Mouse (Mus musculus) embryonic facial prominence, embryonic 13.5 days (tissue): ENCODE results near the gene Serpinf1. TPM values are rescaled to one million over a fixed set of nuclear protein-coding genes. Genes with fewer than 3 reads are reported as not detected.
A peak's percentile ranks its signal among the peaks of the same experiment; 100 is the strongest.

Source experiments
- ATAC-seq: fragments of 200-750 bp; cut with Nextera tagmentation; 2 replicates; pipeline ENCODE4 v1.8.0; 2017; ENCODE audit warnings: low read depth; ENCODE audit not compliant: insufficient number of reproducible peaks, insufficient read depth, low FRiP score, low TSS enrichment
- H3K27ac ChIP-seq: fragments of 300-500 bp; sonication (generic); 2 replicates; pipeline ENCODE4 v1.5.1; 2015; ENCODE audit warnings: moderate library complexity, mild to moderate bottlenecking, inconsistent platforms
- H3K27me3 ChIP-seq: fragments of 300-500 bp; sonication (generic); 2 replicates; pipeline ENCODE4 v1.6.1; 2015; ENCODE audit warnings: mild to moderate bottlenecking, inconsistent platforms
- H3K36me3 ChIP-seq: fragments of 300-500 bp; sonication (generic); 2 replicates; pipeline ENCODE4 v1.6.1; 2015; ENCODE audit warnings: mild to moderate bottlenecking, inconsistent platforms
- H3K4me1 ChIP-seq: fragments of 300-500 bp; sonication (generic); 2 replicates; pipeline ENCODE4 v1.6.1; 2015; ENCODE audit warnings: inconsistent platforms
- H3K4me2 ChIP-seq: fragments of 300-500 bp; sonication (generic); 2 replicates; pipeline ENCODE4 v1.6.1; 2015; ENCODE audit warnings: moderate library complexity, mild to moderate bottlenecking, inconsistent platforms
- H3K4me3 ChIP-seq: fragments of 300-500 bp; sonication (generic); 2 replicates; pipeline ENCODE4 v1.5.1; 2015; ENCODE audit warnings: mild to moderate bottlenecking, inconsistent platforms
- H3K9ac ChIP-seq: fragments of 300-500 bp; sonication (generic); 2 replicates; pipeline ENCODE4 v1.6.1; 2015; ENCODE audit warnings: mild to moderate bottlenecking, inconsistent platforms
- H3K9me3 ChIP-seq: fragments of 300-500 bp; sonication (generic); 2 replicates; pipeline ENCODE4 v1.6.1; 2016; ENCODE audit warnings: inconsistent platforms
- WGBS: fragments of 180-500 bp; shearing (Covaris S2); methylation state at CpG from one replicate; pipeline ENCODE4 v1.1.7; 2015; ENCODE audit warnings: mixed read lengths; 5-methylcytosine and 5-hydroxymethylcytosine counted together
- polyA plus RNA-seq: library from polyadenylated mRNA; unstranded; fragments of >200 nt; fragmentation: Nextera tagmentation; extraction: Ambion mirVana; gene quantifications from 2 replicates; pipeline ENCODE4 v1.2.1, GENCODE M21; 2015

The Serpinf1 gene
- polyA plus RNA-seq, 1 experiment from 2014 or later, result 277 TPM

GRCm38 (mm10) chr11:75439363-75439762, 16.9 kb upstream of the Serpinf1 start, which contains the start of gene Serpinf2:
Gene Serpinf2, minus strand, starts transcription at chr11:75439591.
- WGBS, result 88% methylated on average over 6 of the region's 6 CpGs
- ATAC-seq, result no peak
- H3K36me3 ChIP-seq, result peaks cover 36% of the 10 kb centered on the region

DNA sequence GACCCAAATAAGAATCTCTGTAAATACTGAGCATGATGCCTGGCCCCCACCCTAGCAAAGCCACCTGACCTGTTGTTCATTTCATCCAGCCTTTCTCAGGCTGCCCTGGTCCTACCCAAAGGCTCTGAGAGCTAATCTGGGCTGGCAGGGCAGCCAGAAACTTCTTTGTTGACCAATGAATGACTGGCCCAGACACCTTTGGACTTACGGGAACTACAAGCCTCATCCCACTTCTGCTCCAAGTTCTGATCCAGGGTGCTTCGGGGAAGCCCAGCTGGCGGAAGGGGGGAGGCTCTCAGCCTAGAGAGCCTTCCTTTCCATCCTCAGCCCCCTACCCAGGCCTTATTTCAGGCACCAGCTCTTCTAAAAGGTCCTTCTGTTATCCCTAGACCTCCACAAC, 16.3 kb upstream of the Serpinf1 start:
- WGBS, result 92% methylated on average over 3 of the region's 3 CpGs
- no peak overlapping the region for H3K4me2 ChIP-seq
- H3K36me3 ChIP-seq, result peaks cover 30% of the 10 kb centered on the region
- no peaks in the 10 kb centered on the region; the same call in 1 of the 2 replicates for H3K9me3 ChIP-seq
- H3K27me3 ChIP-seq, result no peaks in the 10 kb centered on the region
- ATAC-seq, result no peak
- H3K4me1 ChIP-seq, result no peaks in the 10 kb centered on the region
- H3K4me3 ChIP-seq, result no peak overlapping the region
- H3K9ac ChIP-seq, result no peak overlapping the region
- H3K27ac ChIP-seq, result no peak overlapping the region

More at GRCm38 (mm10) chr11:75439363-75439762, 16.9 kb upstream of the Serpinf1 start, which contains the start of gene Serpinf2:
- no peak within 1 kb of the TSS for H3K9ac ChIP-seq
- no peak within 1 kb of the TSS for H3K27ac ChIP-seq
- H3K4me1 ChIP-seq, result no peaks in the 10 kb centered on the region
- no peak within 1 kb of the TSS for H3K4me2 ChIP-seq
- H3K27me3 ChIP-seq, result no peaks in the 10 kb centered on the region
- H3K4me3 ChIP-seq, result no peak within 1 kb of the TSS
- no peaks in the 10 kb centered on the region for H3K9me3 ChIP-seq

DNA sequence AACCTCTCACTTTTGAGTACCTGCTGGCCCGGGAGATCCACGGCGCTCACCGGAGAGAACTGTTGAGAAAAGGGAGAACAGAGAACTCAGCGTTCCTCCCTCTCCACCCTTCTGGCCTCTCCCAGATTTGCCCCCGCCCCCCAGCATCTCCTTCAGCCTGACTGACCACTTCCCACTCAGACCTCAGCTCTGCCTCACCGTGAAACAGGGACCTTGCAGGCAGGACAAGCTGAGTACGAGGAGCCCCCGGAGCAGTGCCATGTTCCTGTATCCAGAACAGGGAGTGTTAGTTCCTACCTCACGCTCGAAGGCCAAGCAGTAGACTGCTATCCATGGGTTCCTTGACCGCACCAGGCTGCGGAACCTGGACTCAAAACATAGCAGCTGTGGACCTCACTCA, 15.7 kb upstream of the Serpinf1 start:
- no peak overlapping the region for H3K27ac ChIP-seq
- no peaks in the 10 kb centered on the region; the same call in 1 of the 2 replicates for H3K9me3 ChIP-seq
- H3K4me3 ChIP-seq, result no peak overlapping the region
- H3K4me2 ChIP-seq, result no peak overlapping the region
- H3K36me3 ChIP-seq, result peaks cover 24% of the 10 kb centered on the region
- H3K9ac ChIP-seq, result no peak overlapping the region
- WGBS, result 81% methylated on average over 13 of the region's 13 CpGs
- no peaks in the 10 kb centered on the region for H3K27me3 ChIP-seq
- no peaks in the 10 kb centered on the region for H3K4me1 ChIP-seq
- ATAC-seq, result no peak

DNA sequence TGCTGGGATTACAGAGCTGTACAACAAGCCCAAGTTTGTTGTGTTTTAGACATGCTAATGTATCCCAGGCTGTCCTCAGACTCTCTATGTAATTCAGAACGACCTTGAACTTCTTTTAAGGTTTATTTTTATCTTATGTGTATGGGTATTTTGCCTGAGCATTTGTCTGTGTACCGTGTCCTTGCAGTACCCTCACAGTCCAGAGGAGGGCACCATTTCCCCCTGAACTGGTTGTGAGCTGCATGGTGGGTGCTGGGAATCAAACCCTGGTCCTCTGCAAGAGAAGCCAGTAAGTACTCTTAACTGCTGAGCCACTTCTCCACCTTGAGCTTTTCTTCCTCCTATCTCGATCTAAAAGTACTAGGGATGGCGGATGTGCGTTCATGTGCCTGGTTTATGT, 11.6 kb upstream of the Serpinf1 start:
- WGBS, result 84% methylated on average over 5 of the region's 5 CpGs
- no peaks in the 10 kb centered on the region for H3K27me3 ChIP-seq
- no peaks in the 10 kb centered on the region; the same call in 1 of the 2 replicates for H3K9me3 ChIP-seq
- no peak overlapping the region for H3K4me3 ChIP-seq
- no peak overlapping the region for H3K4me2 ChIP-seq
- no peaks in the 10 kb centered on the region for H3K36me3 ChIP-seq
- no peak overlapping the region for H3K9ac ChIP-seq
- no peak for ATAC-seq
- no peak overlapping the region for H3K27ac ChIP-seq
- H3K4me1 ChIP-seq, result 0 out of 2 replicates have a peak, but pooled peaks cover 6% of the 10 kb centered on the region

DNA sequence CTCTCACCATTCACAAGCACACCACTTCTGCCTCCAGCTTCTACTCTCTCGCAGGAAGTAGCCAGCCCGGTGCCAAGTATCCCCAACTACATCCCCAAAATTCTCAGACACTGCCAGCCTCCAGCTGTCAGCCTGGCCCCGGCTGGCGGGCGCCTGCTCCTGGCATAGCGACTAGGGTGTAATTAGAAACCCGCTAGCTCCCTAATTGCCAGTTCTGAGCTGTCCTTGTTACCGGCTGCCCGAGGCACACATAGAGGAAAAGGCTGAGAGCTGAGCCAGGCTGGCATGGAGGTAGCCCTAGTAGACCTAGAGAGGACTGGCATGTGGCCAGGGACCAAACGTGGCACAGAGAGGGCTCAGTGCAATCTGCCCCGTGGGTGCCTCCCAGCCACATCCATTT, 8.8 kb upstream of the Serpinf1 start:
- peak; percentile 45; the same call in 1 of the 2 replicates for ATAC-seq
- 70% methylated on average over 11 of the region's 11 CpGs for WGBS

GRCm38 (mm10) chr11:75429019-75429705, 6.7 kb upstream of the Serpinf1 start:
- H3K27me3 ChIP-seq, result no peaks in the 10 kb centered on the region
- no peak overlapping the region for H3K9ac ChIP-seq
- H3K4me1 ChIP-seq, result 0 out of 2 replicates have a peak, but pooled peaks cover 6% of the 10 kb centered on the region
- H3K4me2 ChIP-seq, result no peak overlapping the region
- WGBS, result 83% methylated on average over 9 of the region's 9 CpGs
- no peaks in the 10 kb centered on the region for H3K36me3 ChIP-seq
- H3K9me3 ChIP-seq, result no peaks in the 10 kb centered on the region; the same call in 1 of the 2 replicates
- no peak overlapping the region for H3K4me3 ChIP-seq
- no peak for ATAC-seq
- no peak overlapping the region for H3K27ac ChIP-seq

More for the DNA sequence above, 8.8 kb upstream of the Serpinf1 start:
- H3K4me3 ChIP-seq, result no peak overlapping the region
- H3K4me1 ChIP-seq, result 0 out of 2 replicates have a peak, but pooled peaks cover 6% of the 10 kb centered on the region
- no peaks in the 10 kb centered on the region; the same call in 1 of the 2 replicates for H3K9me3 ChIP-seq
- no peak overlapping the region for H3K27ac ChIP-seq
- H3K27me3 ChIP-seq, result no peaks in the 10 kb centered on the region
- no peak overlapping the region for H3K4me2 ChIP-seq
- H3K9ac ChIP-seq, result no peak overlapping the region
- H3K36me3 ChIP-seq, result no peaks in the 10 kb centered on the region

DNA sequence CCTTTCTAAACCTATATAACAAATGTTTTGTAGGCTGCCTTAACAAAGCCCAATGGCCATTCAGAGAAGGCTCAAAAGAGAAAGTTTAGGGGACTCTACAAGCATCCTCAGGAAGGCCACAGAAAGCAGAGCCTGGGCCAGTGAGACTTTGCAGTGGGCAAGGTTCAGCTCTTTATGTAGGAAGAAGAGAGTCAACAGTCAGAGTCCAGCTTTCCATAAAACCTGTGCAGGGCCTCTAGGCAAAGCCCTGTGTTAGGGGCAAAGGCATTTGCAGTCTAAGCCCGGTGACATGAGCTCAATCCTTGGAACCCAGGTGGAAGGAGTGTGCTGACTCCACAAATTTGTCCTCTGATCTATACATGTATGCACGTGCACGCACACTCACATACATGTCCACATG, 2.0 kb upstream of the Serpinf1 start:
- no peak overlapping the region for H3K4me2 ChIP-seq
- no peak overlapping the region for H3K27ac ChIP-seq
- peaks cover 32% of the 10 kb centered on the region for H3K4me1 ChIP-seq
- H3K36me3 ChIP-seq, result no peaks in the 10 kb centered on the region
- H3K9me3 ChIP-seq, result no peaks in the 10 kb centered on the region
- ATAC-seq, result no peak
- WGBS, result 96% methylated on average over 3 of the region's 3 CpGs
- no peaks in the 10 kb centered on the region for H3K27me3 ChIP-seq
- H3K9ac ChIP-seq, result no peak overlapping the region
- no peak overlapping the region for H3K4me3 ChIP-seq

- H3K4me3 ChIP-seq, result no peak overlapping the region
- no peak overlapping the region for H3K9ac ChIP-seq
- peaks cover 32% of the 10 kb centered on the region for H3K4me1 ChIP-seq
- WGBS, result 90% methylated on average over 9 of the region's 9 CpGs
- H3K27ac ChIP-seq, result no peak overlapping the region
- no peak overlapping the region for H3K4me2 ChIP-seq
- ATAC-seq, result no peak
- H3K9me3 ChIP-seq, result no peaks in the 10 kb centered on the region
- H3K27me3 ChIP-seq, result no peaks in the 10 kb centered on the region
- H3K36me3 ChIP-seq, result no peaks in the 10 kb centered on the region
Measured at GRCm38 (mm10) chr11:75424033-75424432, 1.5 kb upstream of the Serpinf1 start.

GRCm38 (mm10) chr11:75423091-75423490, 590 bp upstream of the Serpinf1 start:
- H3K27ac ChIP-seq, result no peak overlapping the region

DNA sequence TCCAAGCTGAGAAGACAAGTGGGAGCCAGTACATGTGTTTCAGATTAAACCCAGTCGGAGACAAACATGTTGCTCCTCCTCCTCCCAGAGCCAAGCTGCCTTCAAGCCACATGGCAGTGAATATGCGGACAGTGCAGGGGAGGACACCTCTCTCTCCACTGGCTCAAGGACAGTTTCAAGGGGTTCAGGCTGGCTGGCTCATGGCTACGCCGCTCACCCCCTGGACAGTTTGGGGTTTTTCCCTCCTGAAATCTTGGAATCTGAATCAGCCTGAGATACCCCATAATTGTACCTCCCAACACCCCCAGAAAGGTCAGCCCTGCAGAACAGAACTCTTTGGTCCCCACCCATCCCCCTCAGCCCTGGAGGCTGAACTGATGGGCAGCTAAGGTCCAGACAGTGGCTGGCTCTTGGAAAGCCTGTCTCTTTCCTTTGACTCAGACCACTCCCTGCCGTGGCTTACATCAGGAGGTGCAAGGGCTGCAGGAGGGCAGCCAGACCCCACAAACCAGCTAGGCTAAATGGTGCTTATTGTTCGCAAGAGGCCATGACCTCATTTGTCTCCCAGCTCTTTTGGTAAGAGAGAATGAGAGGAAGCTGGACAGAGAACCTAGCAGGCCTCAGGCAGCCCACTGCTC, 1.0 kb downstream of the Serpinf1 start:
- WGBS, result 10% methylated on average over 6 of the region's 6 CpGs
- no peaks in the 10 kb centered on the region for H3K27me3 ChIP-seq
- peak overlapping the region; percentile 57 for H3K4me3 ChIP-seq
- peak; percentile 75 for ATAC-seq
- peaks cover 32% of the 10 kb centered on the region for H3K4me1 ChIP-seq
- H3K4me2 ChIP-seq, result peak overlapping the region; percentile 83
- peak overlapping the region; percentile 88 for H3K27ac ChIP-seq
- H3K9ac ChIP-seq, result peak overlapping the region; percentile 77
- peaks cover 15% of the 10 kb centered on the region for H3K36me3 ChIP-seq
- H3K9me3 ChIP-seq, result no peaks in the 10 kb centered on the region

More at GRCm38 (mm10) chr11:75423091-75423490, 590 bp upstream of the Serpinf1 start:
- no peak overlapping the region for H3K4me3 ChIP-seq
- 86% methylated on average over 3 of the region's 3 CpGs for WGBS
- ATAC-seq, result no peak
- H3K9me3 ChIP-seq, result no peaks in the 10 kb centered on the region
- peaks cover 32% of the 10 kb centered on the region for H3K4me1 ChIP-seq
- no peak overlapping the region for H3K4me2 ChIP-seq
- no peaks in the 10 kb centered on the region for H3K27me3 ChIP-seq
- H3K9ac ChIP-seq, result no peak overlapping the region
- peaks cover 2% of the 10 kb centered on the region; the same call in 1 of the 2 replicates for H3K36me3 ChIP-seq

GRCm38 (mm10) chr11:75420810-75421374, 1.6 kb downstream of the Serpinf1 start:
- peaks cover 32% of the 10 kb centered on the region for H3K4me1 ChIP-seq
- peaks cover 21% of the 10 kb centered on the region for H3K36me3 ChIP-seq
- H3K4me3 ChIP-seq, result peak overlapping the region; percentile 57
- H3K27me3 ChIP-seq, result no peaks in the 10 kb centered on the region
- H3K9me3 ChIP-seq, result no peaks in the 10 kb centered on the region
- H3K4me2 ChIP-seq, result peak overlapping the region; percentile 83
- WGBS, result 38% methylated on average over 5 of the region's 5 CpGs
- ATAC-seq, result no peak
- peak overlapping the region; percentile 88 for H3K27ac ChIP-seq
- H3K9ac ChIP-seq, result peak overlapping the region; percentile 77
